Mouse (Mus musculus) lung, adult 18-20 months (tissue): ENCODE results near the gene Nfe2l2.

Experiments
- DNase-seq, 2 experiments: peaks; one replicate each; pipeline ENCODE4 v3.0.0; 2022; ENCODE audit warnings: mixed read lengths in 2 of 2

Gene Nfe2l2

GRCm38 (mm10) chr2:75704234-75705161 is at the start of gene Nfe2l2:
Gene Nfe2l2 (minus strand): TSS chr2:75704641.
- peak; percentile 100 for DNase-seq

- DNase-seq = no peak
These were observed 48.1 kb upstream of the Nfe2l2 start for GRCm38 (mm10) chr2:75752306-75753175.

GRCm38 (mm10) chr2:75751896-75752295 is 47.5 kb upstream of the Nfe2l2 start:
- no peak for DNase-seq

GRCm38 (mm10) chr2:75750869-75751268 is 46.4 kb upstream of the Nfe2l2 start:
- no peak for DNase-seq

GRCm38 (mm10) chr2:75750043-75750718 is 45.7 kb upstream of the Nfe2l2 start:
- DNase-seq = no peak

GRCm38 (mm10) chr2:75748841-75749240 is 44.4 kb upstream of the Nfe2l2 start:
- no peak for DNase-seq

GRCm38 (mm10) chr2:75737006-75737503 is 32.6 kb upstream of the Nfe2l2 start:
- peak in 1 of 2 experiments; percentile 20 for DNase-seq

GRCm38 (mm10) chr2:75734196-75734865 is 29.9 kb upstream of the Nfe2l2 start:
- peak in 1 of 2 experiments; percentile 23 for DNase-seq

GRCm38 (mm10) chr2:75733177-75733576 is 28.7 kb upstream of the Nfe2l2 start:
- peak in 1 of 2 experiments; percentile 14 for DNase-seq

- DNase-seq = no peak
These were observed 27.5 kb upstream of the Nfe2l2 start for GRCm38 (mm10) chr2:75731929-75732328.

GRCm38 (mm10) chr2:75731233-75731651 is 26.8 kb upstream of the Nfe2l2 start:
- peak; percentile 54 to 57 for DNase-seq

GRCm38 (mm10) chr2:75730052-75730451 is 25.6 kb upstream of the Nfe2l2 start:
- DNase-seq = no peak

- no peak for DNase-seq
These were observed 20.5 kb upstream of the Nfe2l2 start for GRCm38 (mm10) chr2:75724863-75725445.

- no peak for DNase-seq
These were observed 19.0 kb upstream of the Nfe2l2 start for GRCm38 (mm10) chr2:75723481-75723880.

- DNase-seq = no peak
These were observed 18.5 kb upstream of the Nfe2l2 start for GRCm38 (mm10) chr2:75722893-75723292.

- no peak for DNase-seq
These were observed 16.0 kb upstream of the Nfe2l2 start for GRCm38 (mm10) chr2:75720236-75721027.

- no peak for DNase-seq
These were observed 15.0 kb upstream of the Nfe2l2 start for GRCm38 (mm10) chr2:75719331-75719869.

GRCm38 (mm10) chr2:75716046-75717016 is 11.9 kb upstream of the Nfe2l2 start:
- DNase-seq = no peak

GRCm38 (mm10) chr2:75714766-75715165 is 10.3 kb upstream of the Nfe2l2 start:
- no peak for DNase-seq
